ENCODE assay signal across 21 mouse cellular contexts in genomic region chr10:61999766-62000165, GRCm38 (mm10). TPM values are rescaled to one million over a fixed set of nuclear protein-coding genes. Genes with fewer than 3 reads are reported as not detected.
"Had no signal": no experiment of that assay in that cellular context is flagged by ENCODE, and none has a peak within 500 bp of the region (broad histone marks: within the 10 kb centered on the region; RNA-seq: fewer than 3 reads in every experiment).

No protein-coding gene starts in this region.

- H3K4me3 ChIP-seq: midbrain, embryonic 10.5 days; midbrain, embryonic 12.5 days; myocyte; neural tube, embryonic 13.5 days; neural tube, embryonic 15.5 days had no signal

- H3K9ac ChIP-seq: lung, embryonic 14.5 days; midbrain, embryonic 12.5 days; neural tube, embryonic 13.5 days; neural tube, embryonic 15.5 days had no signal

- H3K27ac ChIP-seq: midbrain, embryonic 10.5 days; midbrain, embryonic 12.5 days; neural tube, embryonic 13.5 days; neural tube, embryonic 15.5 days had no signal

- ATAC-seq: midbrain, embryonic 16.5 days had no signal

- H3K4me1 ChIP-seq: midbrain, embryonic 10.5 days; midbrain, embryonic 12.5 days; neural tube, embryonic 13.5 days; neural tube, embryonic 15.5 days had no signal

- H3K9me3 ChIP-seq: midbrain, embryonic 10.5 days; midbrain, embryonic 12.5 days; neural tube, embryonic 13.5 days; neural tube, embryonic 15.5 days had no signal

- DNase-seq: lung, adult 18-20 months; lung, embryonic 14.5 days; lung, postnatal 10 days; lung, postnatal 4 days; midbrain, embryonic 14.5 days; retina, postnatal 1 day; right cerebral cortex, adult 18-20 months; right cerebral cortex, postnatal 25 days; right cerebral cortex, postnatal 4 days; spleen, adult 18-20 months; thymus, adult 18-20 months; thymus, postnatal 14 days; thymus, postnatal 36 days had no signal

- H3K36me3 ChIP-seq: midbrain, embryonic 10.5 days; midbrain, embryonic 12.5 days; neural tube, embryonic 13.5 days; neural tube, embryonic 15.5 days had no signal

- H3K27me3 ChIP-seq: midbrain, embryonic 12.5 days; neural tube, embryonic 13.5 days; neural tube, embryonic 15.5 days had no signal

RNA-seq across cellular contexts. Expression of gene Col13a1, which starts 20.9 kb away (rescaled TPM):
- total RNA-seq: megakaryocyte, adult 5-6 weeks; megakaryocyte-erythroid progenitor cell, adult 5-6 weeks had no signal
